Mouse (Mus musculus): ENCODE results near the gene Mafb. TPM values are rescaled to one million over a fixed set of nuclear protein-coding genes. Genes with fewer than 3 reads are reported as not detected.
A peak's percentile ranks its signal among the peaks of the same experiment; 100 is the strongest.

The Mafb gene
- polyA plus RNA-seq, 1 experiment from 2014 or later: 5.3 TPM

DNA sequence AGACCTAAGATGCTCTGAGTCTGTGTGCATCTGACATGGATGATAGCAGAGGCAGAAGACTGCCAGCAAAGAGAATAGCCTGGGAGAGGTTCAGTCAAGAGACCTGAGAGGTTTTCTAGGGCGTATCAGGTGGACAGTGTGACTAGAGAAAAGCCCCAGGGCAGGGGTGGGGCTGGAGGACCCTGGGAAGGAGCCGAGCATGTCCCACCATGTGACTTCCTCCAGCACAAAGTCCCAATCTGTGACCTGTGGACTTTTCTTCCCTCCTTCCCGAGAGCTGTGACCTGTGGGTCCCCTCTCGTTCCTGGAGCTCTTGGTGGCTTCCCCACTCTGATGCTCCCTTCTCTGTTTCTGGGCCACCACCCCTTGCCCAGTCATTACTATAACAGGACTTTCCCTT is 26.7 kb downstream of the Mafb start:
- no peaks in the 10 kb centered on the region for H3K36me3 ChIP-seq (ENCODE audit: control insufficient read depth, insufficient read depth, low read length)
- no peak overlapping the region for H3K4me3 ChIP-seq (ENCODE audit: low read depth, low read length)
- no peaks in the 10 kb centered on the region for H3K27me3 ChIP-seq (ENCODE audit: control insufficient read depth, insufficient read depth, low read length)
- no peaks in the 10 kb centered on the region for H3K4me1 ChIP-seq (ENCODE audit: control insufficient read depth, insufficient read depth, low read length)
- 64% methylated on average over 4 of the region's 4 CpGs for WGBS (ENCODE audit: insufficient replicate concordance)
- H3K4me2 ChIP-seq: no peak overlapping the region
- no peaks in the 10 kb centered on the region for H3K9me3 ChIP-seq (replicated peaks; ENCODE audit: control insufficient read depth, low read length)
- no peak overlapping the region for H3K27ac ChIP-seq (ENCODE audit: low read depth, low read length)
- no peak overlapping the region for H3K9ac ChIP-seq (ENCODE audit: low read depth, low read length)
- ATAC-seq (replicated peaks; ENCODE audit: insufficient number of reproducible peaks, low FRiP score, low TSS enrichment): no peak

DNA sequence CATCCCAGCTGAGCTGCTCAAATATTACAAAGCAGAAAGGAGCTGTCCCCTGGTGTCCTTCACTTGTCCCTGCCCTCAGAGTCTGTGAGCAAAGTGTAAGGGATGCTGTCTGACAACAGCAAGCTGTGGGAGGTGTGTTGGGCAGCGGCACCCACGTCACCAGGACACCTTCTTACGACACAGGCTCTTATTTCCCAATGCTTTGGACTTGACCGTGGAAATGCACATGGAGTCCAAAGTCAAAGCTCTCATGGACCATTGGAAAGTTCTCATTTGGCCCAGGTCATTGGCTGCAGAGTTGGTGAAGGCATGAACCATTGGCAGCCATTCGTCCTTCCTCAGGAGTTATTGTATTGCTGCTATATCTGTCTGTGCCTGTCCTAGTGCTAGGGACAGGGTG is 27.3 kb downstream of the Mafb start:
- Histone ChIP-seq H3K27me3 (ENCODE audit: control insufficient read depth, insufficient read depth, low read length) (no peaks in the 10 kb centered on the region), H3K9me3 (replicated peaks; ENCODE audit: control insufficient read depth, low read length) (no peaks in the 10 kb centered on the region), H3K27ac (ENCODE audit: low read depth, low read length) (no peak overlapping the region), H3K4me2 (no peak overlapping the region), H3K4me3 (ENCODE audit: low read depth, low read length) (no peak overlapping the region), H3K9ac (ENCODE audit: low read depth, low read length) (no peak overlapping the region), H3K4me1 (ENCODE audit: control insufficient read depth, insufficient read depth, low read length) (no peaks in the 10 kb centered on the region), H3K36me3 (ENCODE audit: control insufficient read depth, insufficient read depth, low read length) (no peaks in the 10 kb centered on the region)
- ATAC-seq (replicated peaks; ENCODE audit: insufficient number of reproducible peaks, low FRiP score, low TSS enrichment): no peak
- 84% methylated on average over 5 of the region's 5 CpGs for WGBS (ENCODE audit: insufficient replicate concordance)

DNA sequence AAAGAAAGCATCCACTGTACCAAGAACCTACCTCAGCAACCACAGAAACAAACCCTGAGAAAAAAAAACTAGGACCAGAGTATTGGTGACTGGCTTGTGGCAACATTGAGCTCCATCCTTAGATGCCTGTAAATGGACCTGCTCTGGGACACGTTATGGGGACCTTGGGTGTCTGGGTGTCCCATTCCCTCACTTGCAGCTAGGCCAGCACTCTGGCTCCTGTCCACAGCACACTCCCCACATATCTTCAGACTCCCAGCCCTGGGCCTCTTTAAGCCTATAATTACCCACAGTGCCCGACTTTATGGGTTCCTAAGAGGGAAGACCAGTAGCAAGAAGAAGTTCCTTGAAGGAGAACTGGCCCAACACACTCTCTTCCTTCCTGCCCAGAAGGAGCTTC is 30.8 kb downstream of the Mafb start:
- H3K27me3 ChIP-seq (ENCODE audit: control insufficient read depth, insufficient read depth, low read length): no peaks in the 10 kb centered on the region; the same call in 1 of the 2 replicates
- H3K9me3 ChIP-seq (replicated peaks; ENCODE audit: control insufficient read depth, low read length): no peaks in the 10 kb centered on the region
- H3K27ac ChIP-seq (ENCODE audit: low read depth, low read length): no peak overlapping the region
- no peak overlapping the region for H3K9ac ChIP-seq (ENCODE audit: low read depth, low read length)
- no peak overlapping the region for H3K4me2 ChIP-seq
- peaks cover 5% of the 10 kb centered on the region; the same call in 1 of the 2 replicates for H3K4me1 ChIP-seq (ENCODE audit: control insufficient read depth, insufficient read depth, low read length)
- 37% methylated on average over 2 of the region's 2 CpGs for WGBS (ENCODE audit: insufficient replicate concordance)
- H3K36me3 ChIP-seq (ENCODE audit: control insufficient read depth, insufficient read depth, low read length): no peaks in the 10 kb centered on the region
- no peak overlapping the region for H3K4me3 ChIP-seq (ENCODE audit: low read depth, low read length)
- no peak for ATAC-seq (replicated peaks; ENCODE audit: insufficient number of reproducible peaks, low FRiP score, low TSS enrichment)

DNA sequence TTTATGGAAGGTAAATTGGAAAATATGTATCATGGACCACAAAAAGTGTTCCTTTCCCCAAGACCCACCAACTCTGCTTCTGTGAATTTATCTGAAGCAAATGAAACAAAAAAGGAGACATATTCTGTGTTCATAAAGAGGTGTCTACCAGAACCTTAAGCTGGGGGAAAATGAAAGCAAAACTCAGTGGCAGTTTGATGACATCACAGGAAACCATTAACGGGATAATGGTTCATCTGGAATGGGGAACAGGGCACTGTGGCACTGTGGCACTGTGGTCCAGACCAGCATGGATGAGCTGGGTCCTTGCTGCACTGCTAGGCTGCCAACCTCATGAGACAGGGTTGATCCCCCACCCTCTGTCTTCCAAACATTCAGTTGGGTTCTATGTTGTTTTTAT is 31.8 kb downstream of the Mafb start:
- no peak overlapping the region for H3K9ac ChIP-seq (ENCODE audit: low read depth, low read length)
- peaks cover 5% of the 10 kb centered on the region; the same call in 1 of the 2 replicates for H3K4me1 ChIP-seq (ENCODE audit: control insufficient read depth, insufficient read depth, low read length)
- H3K4me3 ChIP-seq (ENCODE audit: low read depth, low read length): no peak overlapping the region
- no peak overlapping the region for H3K27ac ChIP-seq (ENCODE audit: low read depth, low read length)
- no peaks in the 10 kb centered on the region; the same call in 1 of the 2 replicates for H3K27me3 ChIP-seq (ENCODE audit: control insufficient read depth, insufficient read depth, low read length)
- no peaks in the 10 kb centered on the region for H3K9me3 ChIP-seq (replicated peaks; ENCODE audit: control insufficient read depth, low read length)
- ATAC-seq (replicated peaks; ENCODE audit: insufficient number of reproducible peaks, low FRiP score, low TSS enrichment): no peak
- 57% methylated on average over 1 of the region's 1 CpGs for WGBS (ENCODE audit: insufficient replicate concordance)
- no peaks in the 10 kb centered on the region for H3K36me3 ChIP-seq (ENCODE audit: control insufficient read depth, insufficient read depth, low read length)
- no peak overlapping the region for H3K4me2 ChIP-seq

DNA sequence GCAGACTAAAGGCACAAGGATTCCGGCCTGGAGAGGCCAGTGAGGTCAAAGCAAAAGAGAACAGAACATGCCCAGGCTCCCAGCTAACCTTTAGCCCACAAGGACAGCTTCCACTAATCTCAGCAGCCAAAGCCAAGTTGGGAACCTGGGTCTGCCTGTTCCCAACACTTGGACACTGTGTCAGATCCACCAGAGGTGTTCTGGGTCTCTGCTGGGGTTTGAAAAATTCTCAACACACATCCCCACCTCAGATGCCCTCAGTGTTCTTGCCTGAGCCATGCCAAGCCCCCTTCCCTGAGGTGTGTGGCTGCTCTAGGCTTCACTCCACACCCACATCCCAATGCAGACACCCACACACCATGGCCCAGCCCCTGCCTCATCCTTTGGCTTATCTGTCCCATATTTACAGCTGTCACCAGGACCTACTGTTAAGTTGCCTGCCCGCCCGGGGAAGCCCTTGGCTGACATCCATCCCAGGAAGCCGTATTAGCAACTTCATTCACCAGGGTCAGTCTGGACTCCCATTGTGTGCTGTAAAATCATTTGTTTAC is 32.7 kb downstream of the Mafb start, which contains the start of gene Gm826:
Gene Gm826, minus strand, starts transcription at position 52 of the 551 bp plus-strand sequence.
- ATAC-seq (replicated peaks; ENCODE audit: insufficient number of reproducible peaks, low FRiP score, low TSS enrichment): no peak
- 21% methylated on average over 4 of the region's 4 CpGs for WGBS (ENCODE audit: insufficient replicate concordance)

DNA sequence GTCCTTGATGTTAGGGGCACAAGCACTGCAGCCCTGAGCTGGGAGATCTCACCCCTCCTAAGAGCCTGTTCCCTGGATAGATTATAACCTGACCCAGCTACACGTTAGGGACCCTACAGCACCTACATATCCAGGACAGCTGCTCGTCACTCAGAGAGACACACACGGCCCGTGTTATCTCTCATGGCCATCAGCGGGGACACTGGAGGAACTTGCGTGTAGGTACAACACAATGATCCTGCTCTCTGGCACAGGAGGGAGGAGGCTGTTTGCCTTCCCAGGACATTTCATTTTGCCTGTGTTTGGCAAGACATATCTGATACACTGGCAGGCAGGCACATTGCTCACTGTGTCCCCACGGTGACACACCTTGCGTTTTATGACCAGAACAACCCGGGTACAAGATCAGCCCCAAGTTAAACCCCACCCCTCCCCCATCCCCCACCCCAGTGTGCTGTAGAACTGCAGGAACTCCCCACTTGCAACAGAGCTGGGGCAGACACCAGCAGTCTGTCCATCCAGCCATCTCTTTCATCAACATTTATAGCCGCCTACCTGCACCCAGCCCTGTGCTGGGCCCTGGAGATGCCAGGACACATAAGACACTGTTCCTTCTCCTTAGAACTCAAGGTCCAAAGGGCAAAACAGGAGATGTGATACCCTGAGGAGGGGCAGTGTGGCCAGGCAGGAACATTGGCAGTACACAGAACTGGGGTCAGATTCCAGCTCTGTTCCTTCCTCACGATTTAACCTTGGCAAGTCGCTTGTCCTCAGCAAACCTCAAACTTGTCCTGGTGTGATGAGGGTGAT is 34.1 kb downstream of the Mafb start:
- ATAC-seq (replicated peaks; ENCODE audit: insufficient number of reproducible peaks, low FRiP score, low TSS enrichment): no peak

More for the DNA sequence above, 32.7 kb downstream of the Mafb start, which contains the start of gene Gm826:
- Histone ChIP-seq H3K4me3 (ENCODE audit: low read depth, low read length) (no peak within 1 kb of the TSS), H3K27ac (ENCODE audit: low read depth, low read length) (no peak within 1 kb of the TSS), H3K4me2 (no peak within 1 kb of the TSS), H3K4me1 (ENCODE audit: control insufficient read depth, insufficient read depth, low read length) (peaks cover 8% of the 10 kb centered on the region), H3K9ac (ENCODE audit: low read depth, low read length) (no peak within 1 kb of the TSS), H3K9me3 (replicated peaks; ENCODE audit: control insufficient read depth, low read length) (no peaks in the 10 kb centered on the region), H3K27me3 (ENCODE audit: control insufficient read depth, insufficient read depth, low read length) (no peaks in the 10 kb centered on the region; the same call in 1 of the 2 replicates), H3K36me3 (ENCODE audit: control insufficient read depth, insufficient read depth, low read length) (no peaks in the 10 kb centered on the region)

DNA sequence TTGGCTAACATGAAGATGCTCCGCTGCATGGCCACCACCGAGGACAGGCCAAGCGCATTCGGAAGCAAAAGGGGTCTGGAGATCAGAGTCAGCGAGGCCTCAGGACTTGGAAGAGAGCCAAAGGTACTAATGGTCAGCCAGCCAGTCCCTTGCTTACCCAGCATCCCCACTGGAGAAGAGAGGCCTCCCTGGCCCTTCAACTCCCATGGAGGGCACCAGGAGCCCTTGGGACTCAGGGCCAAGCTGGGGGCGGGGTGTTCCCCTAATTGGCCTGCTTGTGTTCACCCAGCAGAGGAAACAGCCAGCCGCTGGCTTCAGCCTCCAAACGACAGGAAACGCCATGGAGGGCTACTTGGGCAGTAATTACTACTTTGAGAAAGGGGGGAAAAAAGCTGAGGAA is 38.0 kb downstream of the Mafb start:
- Histone ChIP-seq H3K4me2 (no peak overlapping the region), H3K27me3 (ENCODE audit: control insufficient read depth, insufficient read depth, low read length) (no peaks in the 10 kb centered on the region; the same call in 1 of the 2 replicates), H3K4me3 (ENCODE audit: low read depth, low read length) (no peak overlapping the region), H3K9me3 (replicated peaks; ENCODE audit: control insufficient read depth, low read length) (no peaks in the 10 kb centered on the region), H3K9ac (ENCODE audit: low read depth, low read length) (no peak overlapping the region), H3K36me3 (ENCODE audit: control insufficient read depth, insufficient read depth, low read length) (no peaks in the 10 kb centered on the region), H3K27ac (ENCODE audit: low read depth, low read length) (no peak overlapping the region), H3K4me1 (ENCODE audit: control insufficient read depth, insufficient read depth, low read length) (peaks cover 30% of the 10 kb centered on the region)
- ATAC-seq (replicated peaks; ENCODE audit: insufficient number of reproducible peaks, low FRiP score, low TSS enrichment): 0 out of 2 replicates have a peak, but pooled peaks have one; percentile 28
- WGBS (ENCODE audit: insufficient replicate concordance): 45% methylated on average over 9 of the region's 9 CpGs

More for the DNA sequence above, 34.1 kb downstream of the Mafb start:
- Histone ChIP-seq H3K4me3 (ENCODE audit: low read depth, low read length) (no peak overlapping the region), H3K36me3 (ENCODE audit: control insufficient read depth, insufficient read depth, low read length) (no peaks in the 10 kb centered on the region), H3K4me1 (ENCODE audit: control insufficient read depth, insufficient read depth, low read length) (peaks cover 23% of the 10 kb centered on the region), H3K4me2 (no peak overlapping the region), H3K27me3 (ENCODE audit: control insufficient read depth, insufficient read depth, low read length) (no peaks in the 10 kb centered on the region; the same call in 1 of the 2 replicates), H3K9me3 (replicated peaks; ENCODE audit: control insufficient read depth, low read length) (no peaks in the 10 kb centered on the region), H3K9ac (ENCODE audit: low read depth, low read length) (no peak overlapping the region), H3K27ac (ENCODE audit: low read depth, low read length) (no peak overlapping the region)
- WGBS (ENCODE audit: insufficient replicate concordance): 81% methylated on average over 12 of the region's 12 CpGs

DNA sequence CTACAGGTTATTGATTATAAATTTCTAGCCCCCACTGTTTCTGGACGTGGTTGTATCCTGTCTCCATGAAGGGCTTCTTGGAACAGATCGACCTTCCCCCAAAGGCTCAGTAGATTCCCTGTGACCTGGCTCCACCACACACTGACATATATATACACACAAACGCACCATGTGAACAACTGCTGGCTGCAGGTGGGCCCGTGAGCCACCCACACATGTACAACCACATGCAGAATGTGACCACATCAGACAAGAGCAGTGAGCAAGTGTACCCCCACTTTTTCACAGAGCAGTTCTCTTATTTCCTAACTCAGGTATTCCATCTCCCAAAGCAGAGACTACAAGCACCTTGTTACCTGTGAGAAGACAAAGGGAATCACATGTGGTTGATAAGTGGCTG is 39.1 kb downstream of the Mafb start:
- Histone ChIP-seq H3K4me3 (ENCODE audit: low read depth, low read length) (no peak overlapping the region), H3K9ac (ENCODE audit: low read depth, low read length) (no peak overlapping the region), H3K27ac (ENCODE audit: low read depth, low read length) (no peak overlapping the region), H3K36me3 (ENCODE audit: control insufficient read depth, insufficient read depth, low read length) (no peaks in the 10 kb centered on the region), H3K9me3 (replicated peaks; ENCODE audit: control insufficient read depth, low read length) (no peaks in the 10 kb centered on the region), H3K4me1 (ENCODE audit: control insufficient read depth, insufficient read depth, low read length) (peaks cover 30% of the 10 kb centered on the region), H3K4me2 (peak overlapping the region; percentile 60; the same call in 1 of the 2 replicates), H3K27me3 (ENCODE audit: control insufficient read depth, insufficient read depth, low read length) (no peaks in the 10 kb centered on the region)
- 56% methylated on average over 4 of the region's 4 CpGs for WGBS (ENCODE audit: insufficient replicate concordance)
- no peak for ATAC-seq (replicated peaks; ENCODE audit: insufficient number of reproducible peaks, low FRiP score, low TSS enrichment)

Data from heart, embryonic 11.5 days (tissue).